Comparison of ENCODE assay signal across 15 mouse cellular contexts in genomic region chr6:143293648-143294047, GRCm38 (mm10).
"Had no signal": no experiment of that assay in that cellular context is flagged by ENCODE, and none has a peak within 500 bp of the region (broad histone marks: within the 10 kb centered on the region; RNA-seq: fewer than 3 reads in every experiment).

No protein-coding gene starts in this region.

- H3K9ac ChIP-seq: intestine, embryonic 15.5 days; limb, embryonic 12.5 days; neural tube, embryonic 15.5 days had no signal

- H3K27me3 ChIP-seq: intestine, embryonic 15.5 days; limb, embryonic 12.5 days; neural tube, embryonic 15.5 days had no signal

- H3K36me3 ChIP-seq: intestine, embryonic 15.5 days; limb, embryonic 12.5 days; neural tube, embryonic 15.5 days had no signal

- H3K4me1 ChIP-seq: intestine, embryonic 15.5 days; neural tube, embryonic 15.5 days had no signal

- H3K9me3 ChIP-seq: intestine, embryonic 15.5 days; limb, embryonic 12.5 days; neural tube, embryonic 15.5 days had no signal

- DNase-seq: kidney, adult 8-10 months; kidney, postnatal 36 days; layer of hippocampus, adult 9-11 months; layer of hippocampus, postnatal 36 days; midbrain, embryonic 14.5 days; right cerebral cortex, adult 18-20 months; thymus, postnatal 4 days had no signal

- ATAC-seq: intestine, embryonic 15.5 days had no signal

- H3K4me3 ChIP-seq: intestine, embryonic 15.5 days; limb, embryonic 12.5 days; myocyte; neural tube, embryonic 15.5 days had no signal

- H3K4me2 ChIP-seq: intestine, embryonic 15.5 days; limb, embryonic 12.5 days; liver, embryonic 11.5 days; neural tube, embryonic 15.5 days had no signal

- H3K27ac ChIP-seq: intestine, embryonic 15.5 days; kidney, postnatal 0 days; limb, embryonic 12.5 days; macrophage; neural tube, embryonic 15.5 days; stomach, postnatal 0 days had no signal
